Mouse (Mus musculus): ENCODE measurements at regions not wholly inside any gene's neighbourhood (a gene's known extent, or its start where the extent isn't known, plus 50 kb on each side); places are given as distances from the start of the nearest gene placed in this dataset.

GRCm38 (mm10) chr5:18916688-18917285, 310.0 kb upstream of the Magi2 start:
- DNase-seq = peak in 1 of 2 experiments; percentile 25

GRCm38 (mm10) chr5:18953875-18954474, 272.9 kb upstream of the Magi2 start:
- no peak for DNase-seq

Measured in kidney, adult 8-10 months (tissue).